Mouse (Mus musculus): ENCODE measurements at regions not wholly inside any gene's neighbourhood (a gene's known extent, or its start where the extent isn't known, plus 50 kb on each side); places are given as distances from the start of the nearest gene placed in this dataset.

DNA sequence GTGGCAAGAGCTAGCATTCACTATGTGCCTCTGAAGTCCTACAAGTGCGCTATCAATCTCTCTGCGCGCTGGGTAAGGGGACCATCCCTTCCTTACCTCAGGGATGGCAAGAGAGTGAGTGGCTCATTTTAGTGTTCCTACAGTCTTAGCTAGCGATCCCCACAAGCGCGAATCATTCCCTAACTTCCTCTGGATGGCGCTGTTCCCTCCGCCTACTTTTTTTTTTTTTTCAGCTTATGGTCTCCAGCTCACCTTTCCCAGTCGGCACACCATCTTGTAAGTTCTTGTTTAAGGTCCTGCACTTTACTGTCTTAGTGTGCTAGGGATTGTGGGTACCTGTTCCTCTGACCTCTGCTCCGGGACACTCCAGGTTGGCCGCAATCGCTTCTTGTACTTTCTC, 215.7 kb upstream of the Hes1 start:
- no peak overlapping the region for H3K27ac ChIP-seq (ENCODE audit: low read depth, low read length)
- 80% methylated on average over 12 of the region's 12 CpGs for WGBS
- DNase-seq (ENCODE audit: low spot score) (no peak), ATAC-seq (ENCODE audit: low FRiP score) (no peak)
- H3K4me2 ChIP-seq (replicated peaks; ENCODE audit: low read depth, low read length): no peak overlapping the region
- H3K36me3 ChIP-seq (ENCODE audit: control insufficient read depth, insufficient read depth, low read length): no peaks in the 10 kb centered on the region
- H3K27me3 ChIP-seq (ENCODE audit: control insufficient read depth, insufficient read depth, low read length): peaks cover 12% of the 10 kb centered on the region
- H3K9me3 ChIP-seq (ENCODE audit: control insufficient read depth, low read length): no peaks in the 10 kb centered on the region
- no peak overlapping the region for H3K4me3 ChIP-seq (ENCODE audit: low read depth, low read length)
- peaks cover 3% of the 10 kb centered on the region; the same call in 1 of the 2 replicates for H3K4me1 ChIP-seq (replicated peaks; ENCODE audit: control insufficient read depth, insufficient read depth, low read length)
- no peak overlapping the region for H3K9ac ChIP-seq (ENCODE audit: low read depth, low read length)

GRCm38 (mm10) chr16:29849511-29849910, 214.7 kb upstream of the Hes1 start:
- Histone ChIP-seq H3K27ac (ENCODE audit: low read depth, low read length) (no peak overlapping the region), H3K27me3 (ENCODE audit: control insufficient read depth, insufficient read depth, low read length) (peaks cover 8% of the 10 kb centered on the region), H3K9ac (ENCODE audit: low read depth, low read length) (no peak overlapping the region), H3K4me3 (ENCODE audit: low read depth, low read length) (no peak overlapping the region), H3K4me1 (replicated peaks; ENCODE audit: control insufficient read depth, insufficient read depth, low read length) (peaks cover under 1% of the 10 kb centered on the region; the same call in 1 of the 2 replicates), H3K4me2 (replicated peaks; ENCODE audit: low read depth, low read length) (no peak overlapping the region), H3K36me3 (ENCODE audit: control insufficient read depth, insufficient read depth, low read length) (no peaks in the 10 kb centered on the region), H3K9me3 (ENCODE audit: control insufficient read depth, low read length) (no peaks in the 10 kb centered on the region)
- DNase-seq (ENCODE audit: low spot score): no peak
- ATAC-seq (ENCODE audit: low FRiP score): no peak
- 76% methylated on average over 7 of the region's 7 CpGs for WGBS

DNA sequence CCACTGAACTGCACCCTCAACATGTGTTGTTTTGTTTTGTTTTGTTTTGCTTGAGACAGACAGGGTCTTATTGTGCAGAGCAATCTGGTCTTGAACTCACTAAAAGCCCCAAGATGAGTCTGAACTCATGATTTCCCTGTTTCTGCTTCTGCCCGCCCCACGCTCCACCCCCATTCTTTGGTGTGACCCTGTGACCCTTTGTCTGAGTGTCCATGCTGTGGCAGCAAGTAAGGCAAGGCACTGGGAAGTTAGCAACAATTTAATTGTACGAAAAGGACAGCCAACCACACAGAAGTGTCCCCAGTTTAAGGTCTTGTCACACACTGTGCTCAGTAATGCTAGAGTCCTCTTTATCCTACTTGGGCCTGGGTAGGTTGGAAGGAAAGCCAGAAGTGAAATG, 213.6 kb upstream of the Hes1 start:
- Histone ChIP-seq H3K4me1 (replicated peaks; ENCODE audit: control insufficient read depth, insufficient read depth, low read length) (no peaks in the 10 kb centered on the region), H3K27ac (ENCODE audit: low read depth, low read length) (no peak overlapping the region), H3K9me3 (ENCODE audit: control insufficient read depth, low read length) (no peaks in the 10 kb centered on the region), H3K9ac (ENCODE audit: low read depth, low read length) (no peak overlapping the region), H3K27me3 (ENCODE audit: control insufficient read depth, insufficient read depth, low read length) (no peaks in the 10 kb centered on the region), H3K4me3 (ENCODE audit: low read depth, low read length) (no peak overlapping the region), H3K4me2 (replicated peaks; ENCODE audit: low read depth, low read length) (no peak overlapping the region), H3K36me3 (ENCODE audit: control insufficient read depth, insufficient read depth, low read length) (no peaks in the 10 kb centered on the region)
- DNase-seq (ENCODE audit: low spot score) (no peak), ATAC-seq (ENCODE audit: low FRiP score) (no peak)
- 21% methylated on average over 3 of the region's 3 CpGs for WGBS

DNA sequence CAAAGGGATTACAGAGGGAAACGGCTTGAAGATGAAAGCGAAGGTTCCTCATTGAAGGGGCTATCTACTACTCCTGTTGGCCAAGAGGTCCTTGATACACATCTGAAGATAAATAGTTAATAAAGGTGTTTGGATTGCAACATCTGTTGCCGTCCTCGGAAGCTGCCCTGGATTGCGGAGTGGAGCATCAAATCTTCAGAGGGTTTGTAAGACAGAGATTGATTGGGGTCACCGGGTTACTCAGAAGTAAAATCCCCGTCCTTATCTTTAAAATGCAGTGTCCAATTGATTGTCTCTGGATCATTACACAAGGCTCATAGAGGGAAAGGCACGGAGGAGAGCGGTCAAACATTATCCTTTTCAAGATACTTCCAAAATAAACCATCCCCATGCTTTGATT, 212.4 kb upstream of the Hes1 start:
- Histone ChIP-seq H3K4me1 (replicated peaks; ENCODE audit: control insufficient read depth, insufficient read depth, low read length) (no peaks in the 10 kb centered on the region), H3K36me3 (ENCODE audit: control insufficient read depth, insufficient read depth, low read length) (no peaks in the 10 kb centered on the region), H3K9ac (ENCODE audit: low read depth, low read length) (no peak overlapping the region), H3K9me3 (ENCODE audit: control insufficient read depth, low read length) (no peaks in the 10 kb centered on the region), H3K4me2 (replicated peaks; ENCODE audit: low read depth, low read length) (no peak overlapping the region), H3K27ac (ENCODE audit: low read depth, low read length) (no peak overlapping the region), H3K27me3 (ENCODE audit: control insufficient read depth, insufficient read depth, low read length) (no peaks in the 10 kb centered on the region), H3K4me3 (ENCODE audit: low read depth, low read length) (no peak overlapping the region)
- no peak for ATAC-seq (ENCODE audit: low FRiP score)
- no peak for DNase-seq (ENCODE audit: low spot score)
- 32% methylated on average over 9 of the region's 9 CpGs for WGBS

GRCm38 (mm10) chr16:29854805-29855565, 209.2 kb upstream of the Hes1 start:
- H3K36me3 ChIP-seq (ENCODE audit: control insufficient read depth, insufficient read depth, low read length): no peaks in the 10 kb centered on the region
- H3K27me3 ChIP-seq (ENCODE audit: control insufficient read depth, insufficient read depth, low read length): peaks cover 2% of the 10 kb centered on the region; the same call in 1 of the 2 replicates
- WGBS: 85% methylated on average over 9 of the region's 9 CpGs
- H3K9ac ChIP-seq (ENCODE audit: low read depth, low read length): no peak overlapping the region
- no peaks in the 10 kb centered on the region for H3K4me1 ChIP-seq (replicated peaks; ENCODE audit: control insufficient read depth, insufficient read depth, low read length)
- ATAC-seq (ENCODE audit: low FRiP score) (no peak), DNase-seq (ENCODE audit: low spot score) (no peak)
- no peak overlapping the region for H3K27ac ChIP-seq (ENCODE audit: low read depth, low read length)
- no peak overlapping the region for H3K4me3 ChIP-seq (ENCODE audit: low read depth, low read length)
- H3K9me3 ChIP-seq (ENCODE audit: control insufficient read depth, low read length): no peaks in the 10 kb centered on the region
- no peak overlapping the region for H3K4me2 ChIP-seq (replicated peaks; ENCODE audit: low read depth, low read length)

DNA sequence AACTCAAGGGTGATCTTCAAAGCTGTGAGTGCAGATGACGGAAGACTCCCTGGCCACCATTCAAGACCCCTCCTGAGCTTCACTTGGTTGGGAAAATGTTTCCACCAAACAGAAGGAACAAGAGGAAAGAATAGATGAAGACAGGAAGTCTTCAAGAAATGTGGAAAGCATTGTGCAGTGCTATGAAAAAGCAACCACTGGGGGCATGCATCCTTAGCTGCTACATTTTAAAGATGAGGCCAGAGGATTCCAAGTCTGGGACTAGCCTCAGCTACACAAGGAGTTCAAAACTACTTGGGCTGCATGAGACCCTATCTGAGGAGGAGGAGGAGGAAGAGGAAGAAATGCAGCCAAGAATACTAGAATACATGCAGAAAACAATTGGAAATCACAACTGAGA, 207.6 kb upstream of the Hes1 start:
- Histone ChIP-seq H3K27me3 (ENCODE audit: control insufficient read depth, insufficient read depth, low read length) (peaks cover 4% of the 10 kb centered on the region), H3K4me1 (replicated peaks; ENCODE audit: control insufficient read depth, insufficient read depth, low read length) (no peaks in the 10 kb centered on the region), H3K9me3 (ENCODE audit: control insufficient read depth, low read length) (no peaks in the 10 kb centered on the region), H3K36me3 (ENCODE audit: control insufficient read depth, insufficient read depth, low read length) (no peaks in the 10 kb centered on the region), H3K4me2 (replicated peaks; ENCODE audit: low read depth, low read length) (no peak overlapping the region), H3K27ac (ENCODE audit: low read depth, low read length) (no peak overlapping the region), H3K4me3 (ENCODE audit: low read depth, low read length) (no peak overlapping the region), H3K9ac (ENCODE audit: low read depth, low read length) (no peak overlapping the region)
- 88% methylated on average over 1 of the region's 1 CpGs for WGBS
- DNase-seq (ENCODE audit: low spot score): no peak
- ATAC-seq (ENCODE audit: low FRiP score): no peak

GRCm38 (mm10) chr16:29858645-29859044, 205.5 kb upstream of the Hes1 start:
- H3K9me3 ChIP-seq (ENCODE audit: control insufficient read depth, low read length): no peaks in the 10 kb centered on the region
- no peak for DNase-seq (ENCODE audit: low spot score)
- H3K36me3 ChIP-seq (ENCODE audit: control insufficient read depth, insufficient read depth, low read length): no peaks in the 10 kb centered on the region
- H3K4me1 ChIP-seq (replicated peaks; ENCODE audit: control insufficient read depth, insufficient read depth, low read length): no peaks in the 10 kb centered on the region
- no peak overlapping the region for H3K27ac ChIP-seq (ENCODE audit: low read depth, low read length)
- no peak for ATAC-seq (ENCODE audit: low FRiP score)
- H3K9ac ChIP-seq (ENCODE audit: low read depth, low read length): no peak overlapping the region
- H3K4me3 ChIP-seq (ENCODE audit: low read depth, low read length): no peak overlapping the region
- 81% methylated on average over 5 of the region's 5 CpGs for WGBS
- H3K27me3 ChIP-seq (ENCODE audit: control insufficient read depth, insufficient read depth, low read length): peaks cover 4% of the 10 kb centered on the region
- no peak overlapping the region for H3K4me2 ChIP-seq (replicated peaks; ENCODE audit: low read depth, low read length)

- ATAC-seq (ENCODE audit: low FRiP score): no peak
- 10% methylated on average over 6 of the region's 6 CpGs for WGBS
- Histone ChIP-seq H3K4me3 (ENCODE audit: low read depth, low read length) (no peak overlapping the region), H3K27me3 (ENCODE audit: control insufficient read depth, insufficient read depth, low read length) (peaks cover 4% of the 10 kb centered on the region), H3K9ac (ENCODE audit: low read depth, low read length) (no peak overlapping the region), H3K9me3 (ENCODE audit: control insufficient read depth, low read length) (no peaks in the 10 kb centered on the region), H3K36me3 (ENCODE audit: control insufficient read depth, insufficient read depth, low read length) (no peaks in the 10 kb centered on the region), H3K27ac (ENCODE audit: low read depth, low read length) (no peak overlapping the region), H3K4me1 (replicated peaks; ENCODE audit: control insufficient read depth, insufficient read depth, low read length) (no peaks in the 10 kb centered on the region), H3K4me2 (replicated peaks; ENCODE audit: low read depth, low read length) (no peak overlapping the region)
- DNase-seq (ENCODE audit: low spot score): no peak
Observed at GRCm38 (mm10) chr16:29860306-29860705, 203.9 kb upstream of the Hes1 start.

DNA sequence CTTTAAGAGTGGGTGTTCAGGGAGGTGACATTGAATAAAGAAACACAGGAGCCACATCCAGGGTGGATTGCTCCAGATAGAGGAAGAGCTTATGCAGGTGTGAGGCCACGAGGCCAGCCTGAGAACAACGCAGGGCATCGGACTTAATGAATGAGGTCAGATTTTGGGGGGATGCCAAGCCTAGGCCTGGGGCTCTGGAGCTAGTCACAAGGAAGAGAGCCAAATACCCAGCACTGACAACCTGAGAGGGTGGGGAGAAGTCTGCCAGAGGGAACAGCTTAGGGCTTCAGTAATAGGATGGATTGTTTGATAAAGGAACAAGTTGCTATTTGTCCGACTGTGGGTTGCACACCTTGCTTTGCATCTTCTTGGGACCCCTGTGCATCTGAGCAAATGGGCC, 203.1 kb upstream of the Hes1 start:
- peaks cover 4% of the 10 kb centered on the region for H3K27me3 ChIP-seq (ENCODE audit: control insufficient read depth, insufficient read depth, low read length)
- no peaks in the 10 kb centered on the region for H3K9me3 ChIP-seq (ENCODE audit: control insufficient read depth, low read length)
- H3K36me3 ChIP-seq (ENCODE audit: control insufficient read depth, insufficient read depth, low read length): no peaks in the 10 kb centered on the region
- no peaks in the 10 kb centered on the region for H3K4me1 ChIP-seq (replicated peaks; ENCODE audit: control insufficient read depth, insufficient read depth, low read length)
- no peak overlapping the region for H3K4me2 ChIP-seq (replicated peaks; ENCODE audit: low read depth, low read length)
- ATAC-seq (ENCODE audit: low FRiP score) (no peak), DNase-seq (ENCODE audit: low spot score) (no peak)
- H3K4me3 ChIP-seq (ENCODE audit: low read depth, low read length): no peak overlapping the region
- no peak overlapping the region for H3K9ac ChIP-seq (ENCODE audit: low read depth, low read length)
- no peak overlapping the region for H3K27ac ChIP-seq (ENCODE audit: low read depth, low read length)
- WGBS: 40% methylated on average over 4 of the region's 4 CpGs
